Mouse (Mus musculus): ENCODE data around the gene Npas3.

Npas3 gene

DNA sequence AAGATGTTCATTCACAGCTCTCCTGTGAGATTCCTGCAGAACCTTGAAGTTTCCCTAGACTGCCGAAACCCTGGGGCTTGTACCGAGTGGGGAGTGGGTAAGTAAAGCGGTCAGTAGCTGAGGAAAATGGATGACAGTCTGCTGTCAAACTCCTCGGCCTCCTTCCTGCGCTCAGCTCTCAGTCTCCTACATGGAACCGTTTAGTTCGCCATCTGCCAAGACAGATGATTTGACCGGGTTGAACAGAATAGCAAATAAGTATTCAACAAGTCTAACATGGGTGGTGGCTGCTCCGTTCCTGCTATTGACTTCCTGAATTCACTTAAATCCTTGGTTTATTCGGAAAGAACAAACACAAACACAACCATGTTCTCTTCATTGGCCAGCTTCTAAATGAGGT, 541.0 kb downstream of the Npas3 start:
- DNase-seq (ENCODE audit: low spot score in 2 of 2), result no peak

DNA sequence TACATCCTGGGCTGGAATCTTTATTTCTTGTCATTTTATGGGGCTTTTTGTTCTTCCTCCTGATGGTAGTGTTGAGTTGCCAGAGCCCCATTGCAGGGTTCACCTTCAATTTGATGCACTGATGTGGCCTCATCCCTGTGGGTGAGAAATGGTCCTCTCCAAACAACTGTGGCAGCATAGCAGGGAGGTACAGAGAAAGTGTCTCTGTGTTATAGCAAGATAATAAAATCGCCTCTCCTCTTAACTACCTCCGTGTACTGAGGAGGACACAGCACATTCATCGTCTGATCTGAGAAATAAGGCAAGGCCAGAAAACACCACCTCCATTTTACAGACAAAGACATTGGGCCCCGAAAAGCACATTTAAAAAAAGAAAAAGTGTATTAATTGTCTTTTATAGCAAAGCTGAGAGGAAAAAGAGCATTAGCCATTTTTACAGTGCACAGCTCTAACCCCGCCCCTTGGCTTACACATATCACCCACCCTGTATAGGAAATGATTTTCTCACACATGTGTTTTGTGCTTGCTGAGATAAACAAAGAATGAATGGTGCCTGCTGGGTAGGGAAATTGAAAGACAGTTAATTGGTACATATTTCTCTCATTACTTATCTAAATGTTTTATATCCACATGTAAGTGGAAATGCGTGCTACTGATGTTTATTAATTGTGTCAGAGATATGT, 546.4 kb downstream of the Npas3 start:
- no peak for DNase-seq (ENCODE audit: low spot score in 2 of 2)

DNA sequence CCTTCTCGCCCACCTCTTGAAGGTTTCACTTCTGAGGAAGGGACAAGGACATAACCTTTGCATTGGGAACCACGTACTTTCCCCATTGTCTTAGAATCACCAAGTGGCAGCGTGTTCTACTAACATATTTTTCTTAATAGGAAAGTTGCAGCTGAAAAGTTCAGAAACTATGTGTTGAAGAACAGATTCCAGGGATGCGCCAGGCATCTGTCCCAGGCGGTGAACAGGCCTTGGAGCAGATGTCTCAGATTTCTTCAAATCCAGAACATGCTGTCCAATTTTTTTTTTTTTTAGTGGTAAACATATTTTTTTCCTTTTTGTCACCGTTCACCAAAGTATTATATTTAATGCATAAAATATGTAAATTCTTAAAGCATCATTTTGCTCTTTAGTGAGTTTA, 553.4 kb downstream of the Npas3 start:
- no peak for DNase-seq (ENCODE audit: low spot score in 2 of 2)

DNA sequence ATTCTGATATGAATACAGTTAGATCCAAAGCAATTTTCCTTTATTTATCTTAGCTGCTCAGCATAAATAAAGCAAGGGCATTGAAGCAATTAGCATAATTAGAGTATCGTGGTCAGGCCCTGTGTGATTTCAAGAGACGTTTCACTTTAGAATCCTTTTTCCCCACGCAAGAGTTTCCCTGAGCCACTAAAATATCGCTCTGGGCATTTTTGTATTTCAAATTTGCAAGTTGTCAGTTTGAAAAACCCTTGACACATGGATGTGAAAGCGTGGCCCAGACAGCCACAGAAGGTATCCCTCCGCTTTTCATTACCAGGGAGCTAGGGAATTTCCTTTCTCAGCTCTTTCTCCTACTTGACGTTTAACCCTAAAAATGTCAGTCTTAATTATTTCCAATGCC, 553.9 kb downstream of the Npas3 start:
- DNase-seq (ENCODE audit: low spot score in 2 of 2), result no peak

DNA sequence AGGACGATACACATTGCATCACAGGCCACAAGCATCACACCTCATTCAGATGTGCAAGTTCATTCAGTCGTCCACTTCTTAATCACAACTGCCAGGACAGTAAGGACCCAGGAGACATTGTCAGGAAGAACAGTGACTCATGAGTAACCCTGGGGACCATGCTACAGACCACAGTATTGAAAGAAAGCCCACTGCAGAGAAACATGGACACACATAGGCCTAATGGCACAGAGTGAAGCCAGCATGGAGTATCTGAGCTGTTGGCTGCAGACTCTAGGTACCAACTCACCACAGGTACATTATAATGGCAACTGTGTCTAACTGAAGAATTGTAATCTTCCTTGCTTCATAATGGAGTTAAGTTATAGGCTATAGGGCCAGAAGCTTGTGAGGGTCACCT, 561.6 kb downstream of the Npas3 start:
- DNase-seq (ENCODE audit: low spot score in 2 of 2), result no peak

DNA sequence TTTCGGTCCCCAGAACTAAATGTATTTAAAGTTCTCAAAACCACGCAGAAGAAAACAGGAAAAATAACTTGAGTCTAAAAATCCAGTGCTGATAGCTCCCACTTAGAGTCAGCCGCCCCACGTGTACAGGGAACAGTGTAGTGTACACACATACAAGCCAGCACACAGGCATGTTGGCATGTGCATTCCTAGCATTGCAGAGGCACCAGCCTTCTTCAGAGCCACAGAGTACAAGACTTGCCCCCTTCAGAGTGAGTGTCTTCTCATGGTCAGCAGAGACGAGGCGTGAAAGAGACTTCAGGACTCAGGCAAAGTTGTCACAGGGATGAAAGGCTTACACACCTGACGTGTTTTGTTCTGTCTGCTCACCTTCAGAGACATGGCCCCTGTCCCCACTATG, 565.8 kb downstream of the Npas3 start:
- no peak for DNase-seq (ENCODE audit: low spot score in 2 of 2)

DNA sequence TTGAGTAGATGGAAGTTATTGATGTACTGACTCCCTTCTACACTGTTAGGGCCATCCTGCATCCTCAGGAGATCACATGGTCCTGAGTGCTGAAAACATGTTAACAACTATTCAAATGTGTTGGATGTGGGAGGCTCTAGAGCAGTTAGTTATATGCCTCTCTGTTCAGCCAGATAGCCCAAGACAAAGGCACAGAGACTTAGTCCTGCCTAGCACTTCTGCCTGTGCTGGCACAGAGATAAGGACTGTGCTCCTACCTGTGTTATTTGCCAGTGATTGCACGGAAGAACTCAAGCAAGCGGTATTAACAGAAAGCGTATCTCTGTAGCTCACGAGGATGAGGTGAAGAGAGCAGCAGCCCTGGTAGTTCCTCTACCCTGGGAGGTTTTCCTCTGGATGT, 571.5 kb downstream of the Npas3 start:
- DNase-seq (ENCODE audit: low spot score in 2 of 2), result no peak

DNA sequence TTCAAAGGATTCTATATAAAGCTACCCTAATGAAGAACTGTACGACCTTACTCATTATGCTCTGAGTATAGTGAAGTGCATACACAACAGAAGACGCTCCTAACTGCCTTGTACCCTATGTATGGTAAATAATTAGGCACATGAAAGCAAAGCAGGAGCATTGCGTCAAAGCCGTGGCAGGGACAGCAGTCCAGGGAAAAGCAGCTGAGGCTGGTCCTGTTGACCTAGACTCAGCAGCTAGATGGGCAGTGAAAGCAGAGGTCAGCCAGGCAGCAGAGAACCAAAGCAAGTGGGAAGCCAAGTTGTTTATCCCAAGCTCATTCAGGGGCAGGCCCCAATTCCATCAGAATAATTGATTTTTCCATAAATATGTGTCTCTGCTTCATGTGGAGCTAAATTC, 574.4 kb downstream of the Npas3 start:
- no peak for DNase-seq (ENCODE audit: low spot score in 2 of 2)

DNA sequence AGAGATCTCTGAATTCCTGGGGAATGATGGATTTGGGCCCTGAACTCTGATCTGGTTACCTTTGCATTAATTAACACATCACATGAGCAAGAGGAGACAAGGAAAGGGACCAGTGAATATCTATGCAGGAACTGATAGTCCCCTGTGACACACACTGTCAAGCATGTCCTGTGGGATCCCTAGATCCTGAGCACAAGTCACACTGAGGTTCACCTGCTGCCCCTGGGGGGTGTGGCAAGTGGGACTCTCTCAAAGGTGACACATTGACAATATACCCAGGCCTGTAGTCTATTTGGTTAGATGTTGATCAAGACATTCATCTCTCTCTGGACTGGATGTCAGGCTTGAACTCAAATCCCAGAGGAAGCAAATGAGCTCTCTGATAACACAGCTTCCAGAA, 576.8 kb downstream of the Npas3 start:
- no peak for DNase-seq (ENCODE audit: low spot score in 2 of 2)

DNA sequence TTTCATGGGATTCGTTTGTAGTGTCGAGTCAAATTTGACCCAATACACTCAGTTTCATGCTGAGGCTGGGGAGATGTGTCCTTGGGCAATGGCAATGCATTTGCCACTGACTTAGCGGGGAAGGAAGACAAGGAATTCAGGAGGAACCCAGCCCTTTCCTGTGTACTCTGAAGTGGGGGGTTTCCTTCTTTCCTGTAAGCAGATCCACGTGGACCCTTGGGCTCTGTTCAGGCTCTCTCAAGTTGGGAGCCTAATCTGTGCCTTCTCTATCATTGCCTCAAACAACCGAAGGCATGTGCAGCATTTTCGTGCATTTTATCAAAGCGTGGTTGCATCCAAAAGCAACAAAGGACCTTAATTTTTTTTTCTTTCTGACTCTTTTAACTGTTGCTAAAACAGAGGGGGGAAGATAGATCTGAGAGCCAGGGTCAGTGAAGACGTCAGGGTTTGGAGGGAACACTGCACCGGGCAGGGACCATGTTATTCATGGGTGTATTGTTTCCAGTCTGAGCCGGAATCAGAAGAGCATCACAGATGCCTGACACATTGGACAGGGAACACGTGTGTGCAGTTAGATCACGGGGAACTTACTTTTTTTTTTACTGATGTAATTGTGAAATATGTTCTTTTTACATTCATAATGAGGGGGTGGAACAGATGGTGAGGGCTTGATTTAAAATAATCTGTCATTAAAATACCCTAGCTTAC, 577.6 kb downstream of the Npas3 start:
- DNase-seq (ENCODE audit: low spot score in 2 of 2), result no peak

DNA sequence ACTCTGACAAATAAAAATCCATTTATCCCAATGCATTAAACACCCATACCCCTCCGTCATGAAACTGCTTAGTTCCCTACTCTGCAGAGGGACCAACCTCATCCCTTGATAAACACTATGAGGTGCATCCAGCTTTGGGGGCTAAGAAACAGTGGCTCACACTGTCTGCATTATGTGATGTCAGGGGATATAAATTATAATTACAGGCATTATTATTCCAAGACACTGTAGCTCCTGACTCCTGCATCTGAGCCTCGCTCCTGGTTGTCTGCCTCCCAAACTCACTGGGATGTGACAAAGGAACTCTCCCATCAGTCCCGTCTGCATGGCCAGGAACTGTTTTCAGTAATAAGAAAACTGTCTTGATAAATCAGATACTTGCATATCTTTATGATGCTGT, 578.3 kb downstream of the Npas3 start:
- no peak for DNase-seq (ENCODE audit: low spot score in 2 of 2)

DNA sequence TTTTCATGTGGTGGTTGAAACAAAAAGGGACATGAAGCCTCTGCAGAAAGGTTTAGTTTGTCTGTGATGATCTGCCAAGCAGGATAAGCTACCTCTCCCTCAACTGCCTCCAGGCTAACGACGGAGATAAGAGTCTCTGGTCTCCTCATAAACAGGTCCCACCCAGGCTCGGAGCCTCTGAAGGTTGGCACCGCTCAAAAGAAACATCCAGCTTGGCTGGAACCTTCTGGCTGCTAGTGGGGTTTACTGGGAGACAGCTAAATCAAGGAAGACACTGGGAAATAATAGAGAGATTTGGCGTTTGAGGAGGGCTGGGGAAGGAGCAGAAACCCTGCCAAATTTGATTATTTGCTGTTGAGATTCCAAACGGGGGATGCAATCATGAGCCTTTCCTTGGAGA, 584.1 kb downstream of the Npas3 start:
- no peak for DNase-seq (ENCODE audit: low spot score in 2 of 2)

DNA sequence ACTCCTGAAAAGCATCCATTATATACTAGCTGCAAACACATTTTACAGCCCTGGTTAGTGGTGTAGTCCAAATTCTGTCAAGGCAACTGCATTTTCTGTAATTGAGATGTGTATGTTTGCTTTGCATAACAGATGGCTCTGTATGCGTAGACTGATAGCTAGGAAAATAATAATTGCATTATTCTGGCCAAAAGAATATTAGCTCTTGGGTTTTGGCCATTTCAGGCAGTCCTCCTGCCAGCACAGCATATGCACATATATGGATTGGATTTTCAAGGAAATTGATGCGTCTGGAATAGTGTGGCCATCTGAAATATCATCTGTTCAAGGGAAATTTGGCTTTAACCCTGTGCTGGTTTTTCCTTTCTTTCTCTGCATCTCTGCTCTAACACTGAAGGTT, 584.9 kb downstream of the Npas3 start:
- no peak for DNase-seq (ENCODE audit: low spot score in 2 of 2)

DNA sequence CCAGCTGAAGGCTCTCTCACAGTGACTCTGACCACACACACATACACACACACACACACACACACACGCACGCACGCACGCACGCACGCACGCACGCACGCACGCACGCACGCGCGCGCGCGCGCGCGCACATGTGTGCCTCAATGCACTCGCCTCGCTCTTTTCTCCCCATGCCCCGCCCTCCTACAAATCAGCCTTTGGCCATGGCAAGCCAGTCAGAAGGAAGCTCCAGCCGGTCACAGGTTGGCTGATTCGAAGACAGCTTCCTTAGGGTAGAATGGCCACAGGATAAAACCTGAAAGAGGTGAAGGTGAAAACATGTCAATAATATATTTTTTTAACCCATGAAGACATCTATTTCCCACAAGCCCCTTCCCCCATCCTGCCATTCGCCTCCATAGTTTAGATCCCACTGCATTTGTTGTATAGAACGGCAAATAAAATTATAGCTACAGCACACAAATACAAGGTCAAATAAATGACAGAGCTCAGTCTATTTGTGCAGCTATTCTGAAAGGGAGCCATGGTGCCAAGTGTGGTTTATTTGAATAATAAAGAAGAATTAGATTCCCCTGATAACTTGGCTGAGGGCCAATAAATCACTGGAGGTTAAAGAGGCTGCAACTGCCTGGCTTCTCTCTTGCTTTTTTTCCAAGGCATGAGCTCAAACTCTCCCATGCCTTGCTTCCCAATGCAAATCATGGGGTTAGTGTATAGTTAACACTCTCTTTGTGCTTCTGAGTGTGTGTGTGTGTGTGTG, 587.7 kb downstream of the Npas3 start:
- no peak for DNase-seq (ENCODE audit: low spot score in 2 of 2)

DNA sequence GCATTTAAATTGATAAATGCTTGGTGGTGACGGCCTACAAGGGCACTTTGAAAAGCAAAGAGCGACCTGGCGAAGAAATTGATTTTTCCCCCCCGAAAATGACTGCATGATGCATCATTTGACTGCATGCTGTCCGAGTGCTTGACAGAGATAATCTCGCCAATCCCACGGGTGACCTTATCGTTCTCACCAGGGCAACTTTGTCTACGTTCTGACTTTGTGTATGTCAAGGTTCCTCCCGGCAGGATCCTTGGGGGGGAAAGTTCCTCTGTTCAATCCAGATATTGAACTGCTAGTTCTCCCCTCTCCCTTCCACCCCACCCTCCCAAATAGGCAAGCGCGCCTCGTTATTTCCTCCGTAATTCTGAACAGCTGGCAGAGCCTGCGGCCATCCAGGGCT, 588.9 kb downstream of the Npas3 start:
- DNase-seq (ENCODE audit: low spot score in 2 of 2), result no peak

DNA sequence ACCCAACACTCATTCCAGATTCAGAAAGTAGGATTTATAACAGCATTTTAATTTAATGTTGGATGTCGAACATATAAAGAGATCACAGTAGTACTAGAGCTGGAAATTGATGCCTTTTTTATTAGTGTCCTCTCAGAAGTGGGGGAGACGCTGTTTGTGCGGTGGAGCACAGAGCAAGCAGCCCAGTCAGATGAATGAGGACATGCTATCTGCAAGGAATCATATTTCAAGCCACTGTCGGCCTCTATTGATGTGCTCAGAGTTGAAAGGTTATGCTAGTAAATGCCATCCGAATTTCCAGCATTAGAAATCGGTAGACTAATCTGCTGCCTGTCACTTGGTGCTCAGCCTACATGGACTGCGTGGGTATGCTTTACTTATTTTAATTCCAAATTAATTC, 590.1 kb downstream of the Npas3 start:
- no peak for DNase-seq (ENCODE audit: low spot score in 2 of 2)

DNA sequence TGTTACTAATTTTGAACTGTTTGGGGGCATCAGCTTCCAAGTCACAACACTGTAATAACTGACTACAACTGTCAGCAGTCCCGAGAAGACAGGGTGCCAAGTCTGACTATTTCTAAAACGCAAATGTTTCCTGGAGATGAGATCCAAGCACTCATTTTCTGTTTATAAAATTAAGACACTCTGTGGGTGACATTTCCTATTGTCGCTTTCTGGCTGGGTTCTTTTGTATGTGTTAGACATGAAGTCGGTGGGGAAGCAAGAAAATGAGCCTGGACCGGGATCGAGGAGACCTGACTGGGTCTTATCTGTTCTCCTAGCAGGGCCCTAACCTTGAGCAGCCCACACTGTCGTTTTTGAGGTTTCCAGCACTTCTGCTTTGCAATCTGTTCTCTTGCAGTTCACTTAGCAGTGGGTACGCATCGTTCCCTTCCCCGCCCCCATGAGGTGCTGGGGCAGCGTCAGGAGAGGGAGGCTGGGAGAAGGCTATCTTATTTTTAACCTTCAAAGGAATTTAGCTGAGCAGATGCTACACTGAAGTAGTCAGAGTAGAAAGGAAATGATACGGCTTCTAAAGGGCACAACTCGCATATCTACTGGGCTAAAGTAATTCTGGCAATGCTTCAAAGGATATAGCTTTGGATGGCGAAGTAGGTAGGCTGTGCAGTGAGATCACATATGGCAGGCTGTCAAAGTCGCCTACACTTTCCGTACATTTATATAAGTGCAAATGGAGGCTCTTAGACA, 593.6 kb downstream of the Npas3 start:
- no peak for DNase-seq (ENCODE audit: low spot score in 2 of 2)

DNA sequence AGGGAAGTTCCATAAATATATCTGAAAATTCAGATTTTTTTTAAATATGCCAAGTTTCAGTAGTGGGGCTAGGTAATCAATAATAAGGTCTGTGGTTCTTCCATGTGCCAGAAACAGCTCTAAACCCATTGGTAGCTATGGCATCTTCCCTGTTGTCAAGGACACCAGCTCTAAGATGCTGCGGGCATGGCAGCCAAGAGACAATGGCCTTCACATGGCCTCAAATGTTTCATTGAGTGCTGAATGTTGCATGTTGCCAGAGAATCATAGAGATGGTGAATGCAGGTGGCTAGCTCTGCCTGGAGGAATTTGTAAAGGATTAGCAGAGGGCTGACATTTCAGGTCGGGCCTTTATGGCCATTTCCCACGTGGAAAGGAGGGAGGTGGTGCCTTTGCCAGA, 595.1 kb downstream of the Npas3 start:
- DNase-seq (ENCODE audit: low spot score in 2 of 2), result no peak

DNA sequence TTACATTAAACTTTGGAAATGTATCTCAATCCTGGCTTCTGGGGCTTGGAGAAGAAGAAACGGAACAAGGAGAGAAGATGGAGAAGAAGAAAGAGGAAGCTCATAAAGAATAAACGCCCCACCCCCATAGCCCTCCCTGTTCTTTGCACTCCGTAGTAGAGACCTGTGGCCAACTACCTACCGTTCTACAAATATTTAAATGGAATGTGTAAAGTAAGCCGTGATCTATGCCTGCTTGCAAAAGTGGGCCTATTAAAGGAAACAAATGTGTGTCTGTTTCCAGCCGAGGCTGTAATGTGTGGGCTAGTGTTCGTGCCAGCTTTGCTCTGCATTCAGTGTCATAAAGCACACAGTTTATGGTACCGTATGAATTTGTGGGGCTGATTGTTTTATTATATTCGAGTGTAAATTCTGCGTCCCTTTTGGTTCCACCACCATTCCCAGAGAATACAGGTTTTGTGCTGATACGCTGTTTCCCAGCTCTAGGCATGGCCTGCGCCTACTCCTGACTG, 597.7 kb downstream of the Npas3 start:
- no peak for DNase-seq (ENCODE audit: low spot score in 2 of 2)

DNA sequence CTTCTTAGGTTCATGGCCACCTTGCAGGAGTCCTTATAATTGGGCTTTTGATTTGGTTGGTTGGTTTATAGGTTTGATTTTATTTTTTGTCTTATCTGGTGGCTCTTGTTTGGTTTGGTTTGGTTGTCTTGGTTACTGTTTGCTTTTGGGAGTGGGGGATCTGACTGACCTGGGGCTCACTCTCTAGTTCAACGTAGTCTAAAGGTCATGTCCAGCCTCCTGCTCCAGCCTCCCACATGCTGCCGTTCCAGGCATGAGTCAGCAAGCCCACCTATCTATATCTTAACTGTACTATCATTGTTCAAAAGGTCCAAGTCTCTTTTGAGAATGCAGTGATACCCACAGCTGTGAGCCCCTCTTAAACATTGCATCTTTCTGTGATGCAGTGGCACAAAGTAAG, 600.8 kb downstream of the Npas3 start:
- no peak for DNase-seq (ENCODE audit: low spot score in 2 of 2)

DNA sequence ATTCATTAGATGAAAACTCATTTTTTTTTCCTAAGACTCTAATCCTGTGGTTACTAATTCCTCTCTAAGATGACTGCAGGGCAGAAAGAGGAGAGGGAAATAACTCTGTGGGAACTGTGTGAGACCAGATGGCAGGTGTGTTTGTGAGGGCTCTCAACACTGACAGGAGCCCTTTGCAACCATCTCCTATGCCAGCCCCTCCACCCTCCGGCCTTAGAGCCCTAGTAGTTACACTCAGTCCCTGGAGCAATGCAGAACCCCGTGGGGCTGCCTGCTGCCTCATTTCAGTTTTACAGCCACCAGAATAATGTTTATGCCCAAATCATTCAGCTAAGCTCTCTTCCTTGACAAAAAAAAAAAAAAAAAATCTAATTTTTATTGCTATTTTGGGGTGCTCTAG, 604.0 kb downstream of the Npas3 start:
- DNase-seq (ENCODE audit: low spot score in 2 of 2), result no peak

DNA sequence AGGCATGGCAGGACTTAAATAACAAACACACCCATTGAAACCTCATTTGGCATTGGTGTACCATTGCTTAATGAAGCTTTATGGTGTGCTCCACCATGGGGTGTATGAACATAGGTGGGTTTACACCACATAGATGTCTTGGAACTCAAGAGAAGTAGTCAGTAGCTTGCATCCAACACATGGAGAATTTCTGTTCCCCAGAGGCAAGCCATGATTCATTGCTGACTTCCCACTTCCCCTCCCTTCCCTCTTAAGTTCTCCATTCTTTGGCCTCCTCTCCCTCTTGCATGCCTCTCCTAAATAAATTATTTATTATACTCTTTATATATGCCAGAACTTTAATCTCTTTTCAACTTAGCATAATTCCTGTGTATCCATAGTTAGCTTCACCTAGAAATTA, 611.7 kb downstream of the Npas3 start:
- no peak for DNase-seq (ENCODE audit: low spot score in 2 of 2)
